Mouse (Mus musculus) thymus, postnatal 10 days (tissue): ENCODE data around the gene Pygl.
"Not testable (repeated sequence)": the region's sequence is repeated elsewhere in the genome, so short reads cannot be mapped to it uniquely, and the experiment has no call there.

Experiments used
- DNase-seq, 2 experiments: peaks; one replicate each; pipeline ENCODE4 v3.0.0; 2021; ENCODE audit warnings: low spot score in 2 of 2

Gene Pygl

GRCm38 (mm10) chr12:70227121-70227932 is 4.0 kb downstream of the Pygl start:
- peak; percentile 47 to 49 for DNase-seq

DNA sequence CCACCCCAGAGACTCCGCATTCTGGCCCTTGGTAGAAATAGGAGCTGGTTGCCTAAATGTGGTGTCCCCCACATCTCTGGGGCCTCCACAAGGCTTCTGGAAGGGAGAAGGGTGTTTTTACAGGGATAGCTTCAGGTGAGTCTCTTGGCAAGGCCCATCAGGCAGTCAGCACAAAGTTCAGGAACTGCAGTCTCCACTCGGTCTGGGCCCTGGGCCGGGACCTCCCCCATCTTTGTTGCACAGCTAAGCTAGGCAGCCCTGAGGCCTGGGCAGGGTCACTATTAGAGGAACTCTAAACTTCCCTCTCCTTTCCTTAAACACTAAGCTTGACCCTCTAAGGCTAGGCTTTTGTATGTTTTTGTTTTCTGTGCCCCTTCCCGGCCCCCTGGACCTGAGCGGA is 4.6 kb downstream of the Pygl start:
- DNase-seq: no peak

DNA sequence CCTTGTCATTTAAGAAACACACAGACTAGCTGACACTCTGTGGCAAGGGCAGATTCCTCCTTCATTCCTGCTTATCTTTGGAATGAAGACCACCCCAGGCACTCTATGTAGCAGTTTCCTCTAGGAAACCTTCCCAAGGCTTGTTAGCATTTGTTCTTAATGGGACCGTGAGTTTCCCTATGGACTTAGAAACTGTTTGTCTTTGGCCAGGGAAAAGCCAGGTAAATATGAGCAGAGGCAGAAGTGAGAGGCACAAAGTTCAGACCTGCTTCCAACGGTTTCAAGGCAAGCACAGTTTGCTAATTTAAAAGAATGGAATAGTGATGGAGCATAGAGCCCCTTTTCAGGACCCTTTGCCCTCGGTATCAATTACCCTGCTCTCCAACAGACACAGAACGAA is 8.0 kb downstream of the Pygl start:
- DNase-seq: no peak

- no peak for DNase-seq
Measured at GRCm38 (mm10) chr12:70221425-70221824, 9.9 kb downstream of the Pygl start.

GRCm38 (mm10) chr12:70218795-70219540 is 12.3 kb downstream of the Pygl start:
- DNase-seq: no peak

GRCm38 (mm10) chr12:70216229-70216800 is 15.0 kb downstream of the Pygl start:
- DNase-seq: no peak

GRCm38 (mm10) chr12:70214281-70214680 is 17.0 kb downstream of the Pygl start:
- no peak for DNase-seq

DNA sequence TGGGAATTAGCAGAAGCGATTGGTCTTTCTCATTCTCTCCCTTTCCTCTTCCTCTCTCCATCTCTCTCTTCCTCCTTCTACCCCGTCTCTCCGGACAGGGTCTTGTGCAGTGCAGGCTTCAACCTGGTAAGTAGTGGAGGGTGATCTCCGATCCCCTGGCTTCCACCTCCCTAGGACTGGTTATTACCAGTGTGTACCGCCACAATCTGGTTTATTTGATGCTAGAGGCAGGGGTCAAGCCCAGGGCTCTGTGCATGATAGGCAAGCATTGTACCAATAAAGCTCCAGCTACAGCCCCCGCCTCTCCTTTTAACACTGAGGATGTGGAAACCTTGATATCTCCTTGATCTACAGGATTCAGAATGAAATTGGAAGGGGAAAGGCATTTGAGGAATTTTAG is 17.7 kb downstream of the Pygl start:
- DNase-seq: no peak

DNA sequence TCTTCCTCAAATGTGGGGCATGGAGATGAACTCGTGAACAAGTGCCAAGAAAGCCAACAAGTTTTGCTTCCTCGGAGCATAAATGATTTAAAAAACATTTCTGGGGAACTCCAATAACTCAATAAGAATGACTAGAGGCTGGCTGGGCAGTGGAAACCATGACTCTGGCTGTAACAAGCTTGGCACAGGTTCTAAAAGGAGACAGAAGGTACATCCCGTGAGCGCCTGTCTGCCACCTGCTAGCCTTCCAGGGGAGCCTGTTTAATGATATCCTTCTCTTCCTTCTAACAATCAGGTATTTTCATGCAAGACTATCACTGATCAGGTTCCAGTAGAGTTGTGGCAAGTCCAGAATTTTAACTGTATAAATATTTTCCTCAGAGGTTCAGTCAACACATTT is 18.8 kb downstream of the Pygl start:
- no peak for DNase-seq

DNA sequence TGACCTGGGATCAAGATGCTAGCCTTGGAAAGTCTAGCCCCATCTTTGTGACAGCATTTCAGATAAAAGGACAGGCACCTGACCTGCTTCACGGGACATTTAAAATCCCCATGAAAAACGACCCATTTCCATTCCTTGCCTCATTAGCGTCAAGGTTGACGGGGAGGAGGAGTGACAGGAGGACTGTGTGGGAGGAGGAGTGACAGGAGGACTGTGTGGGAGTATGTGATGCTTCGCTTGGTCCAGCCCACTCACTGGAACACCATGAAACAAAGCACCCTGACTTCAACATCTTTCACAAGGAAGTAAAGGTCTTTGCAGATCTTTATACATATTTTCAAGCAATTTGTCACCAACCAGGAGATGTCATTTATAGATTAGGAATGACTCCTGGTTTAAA is 23.1 kb downstream of the Pygl start:
- no peak for DNase-seq

- DNase-seq: no peak
Measured at GRCm38 (mm10) chr12:70204433-70204832, 26.9 kb downstream of the Pygl start.

- no peak for DNase-seq
Measured at GRCm38 (mm10) chr12:70201926-70202529, 29.3 kb downstream of the Pygl start.

GRCm38 (mm10) chr12:70196341-70196740 is 34.9 kb downstream of the Pygl start:
- no peak for DNase-seq

DNA sequence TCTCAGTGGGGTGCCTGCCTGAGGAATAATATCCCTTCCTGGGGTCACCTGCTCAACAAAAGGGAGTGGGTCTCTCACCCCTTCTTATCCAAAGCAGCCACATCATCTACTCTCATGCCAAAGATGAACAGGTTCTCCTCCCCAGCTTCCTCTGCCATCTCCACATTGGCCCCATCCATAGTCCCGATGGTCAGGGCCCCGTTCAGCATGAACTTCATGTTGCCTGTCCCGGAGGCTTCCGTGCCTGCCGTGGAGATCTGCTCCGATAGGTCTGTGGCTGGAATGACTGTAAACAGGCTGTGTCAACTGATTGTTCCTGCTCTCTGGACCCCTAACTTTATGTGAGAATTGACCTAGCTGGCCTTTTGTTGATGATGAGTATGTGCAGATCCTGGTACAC is 35.9 kb downstream of the Pygl start:
- no peak for DNase-seq

GRCm38 (mm10) chr12:70192267-70192727 is 39.0 kb downstream of the Pygl start:
- DNase-seq: no peak

DNA sequence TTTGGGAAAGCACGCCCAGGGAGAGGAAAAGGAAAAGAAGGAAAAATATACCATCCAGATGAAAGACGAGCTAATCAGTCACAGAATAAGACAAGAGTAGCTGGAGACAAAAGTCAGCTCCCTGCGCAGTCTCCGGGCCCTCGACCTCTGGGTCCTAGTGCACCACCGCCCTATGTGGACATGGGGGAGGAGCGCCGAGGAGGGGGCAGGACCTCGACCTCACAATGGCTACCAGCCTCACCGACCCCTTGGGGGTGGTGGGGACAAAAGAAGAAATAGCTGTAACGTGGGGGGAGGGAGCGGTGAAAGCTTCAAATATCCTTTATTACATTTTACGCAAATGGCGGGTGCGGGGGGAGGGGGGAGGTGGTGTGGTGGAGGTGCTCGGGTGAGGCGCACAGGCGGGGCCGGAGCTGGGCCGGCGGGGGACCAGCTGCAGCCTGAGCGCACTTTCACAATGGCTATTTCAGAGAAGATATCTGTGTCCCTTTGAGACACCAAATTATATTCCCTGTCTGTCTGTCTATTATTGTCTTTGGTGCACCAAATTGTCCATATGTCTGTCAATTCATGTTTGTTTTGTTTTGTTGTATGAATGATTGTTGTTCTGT is 47.0 kb downstream of the Pygl start:
- no peak for DNase-seq

GRCm38 (mm10) chr12:70183507-70183906 is 47.8 kb downstream of the Pygl start:
- DNase-seq: not testable (repeated sequence)

GRCm38 (mm10) chr12:70169969-70170368 is 61.3 kb downstream of the Pygl start:
- no peak for DNase-seq

- no peak for DNase-seq
Measured at GRCm38 (mm10) chr12:70167950-70168349, 63.3 kb downstream of the Pygl start.

DNA sequence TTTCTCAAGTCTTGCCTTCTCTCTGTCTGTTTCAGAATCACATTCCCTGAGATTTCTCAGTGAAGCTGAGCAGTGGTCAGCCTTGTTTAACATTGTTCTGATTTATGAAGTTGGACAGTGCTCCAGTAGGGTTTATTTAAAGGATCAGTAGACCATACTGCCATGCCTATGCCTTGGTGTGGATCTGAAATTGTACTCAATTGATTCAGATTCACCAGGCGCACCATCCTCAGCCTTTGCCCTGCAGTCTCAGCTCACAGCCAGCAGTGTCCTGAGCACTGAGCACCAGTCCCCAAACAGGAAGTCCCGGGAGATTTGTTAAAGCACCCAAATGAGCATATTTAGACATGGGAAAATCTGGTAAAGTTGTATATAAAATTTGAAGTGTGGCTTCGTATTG is 66.5 kb downstream of the Pygl start:
- no peak for DNase-seq

GRCm38 (mm10) chr12:70161057-70161456 is 70.2 kb downstream of the Pygl start:
- DNase-seq: no peak
